Mouse (Mus musculus): ENCODE results near the gene Ccr9. TPM values are rescaled to one million over a fixed set of nuclear protein-coding genes. Genes with fewer than 3 reads are reported as not detected.

The Ccr9 gene
- total RNA-seq, 2 experiments from 2014 or later = 0.17 TPM; not detected in 1

- no peak for DNase-seq
These were observed 127.0 kb downstream of the Ccr9 start for GRCm38 (mm10) chr9:123805241-123805640.

- no peak for DNase-seq
These were observed 128.0 kb downstream of the Ccr9 start, which contains the start of gene Cxcr6 for GRCm38 (mm10) chr9:123806267-123806666. Gene Cxcr6 (plus strand): TSS chr9:123806475.

GRCm38 (mm10) chr9:123808583-123808982 lies 130.3 kb downstream of the Ccr9 start:
- DNase-seq = no peak

GRCm38 (mm10) chr9:123811831-123812230 lies 133.6 kb downstream of the Ccr9 start:
- DNase-seq = no peak

- DNase-seq = no peak
These were observed 136.1 kb downstream of the Ccr9 start for GRCm38 (mm10) chr9:123814326-123814725.

- DNase-seq = no peak
These were observed 136.6 kb downstream of the Ccr9 start for GRCm38 (mm10) chr9:123814821-123815220.

GRCm38 (mm10) chr9:123815444-123815843 lies 137.2 kb downstream of the Ccr9 start:
- no peak for DNase-seq

GRCm38 (mm10) chr9:123815996-123816395 lies 137.8 kb downstream of the Ccr9 start:
- DNase-seq = no peak

GRCm38 (mm10) chr9:123818601-123819000 lies 140.4 kb downstream of the Ccr9 start:
- DNase-seq = no peak

GRCm38 (mm10) chr9:123826631-123827030 lies 148.4 kb downstream of the Ccr9 start:
- DNase-seq = no peak

GRCm38 (mm10) chr9:123828916-123829315 lies 150.7 kb downstream of the Ccr9 start:
- no peak for DNase-seq

Other genes starting within 250 kb of the Ccr9 start
- 10 to 100 TPM; 49.1 to 53.5 TPM for gene Limd1, start 199.7 kb upstream of the Ccr9 start, total RNA-seq (2021)
- 10 to 100 TPM; 44.6 to 47.0 TPM for gene Sacm1l, start 148.7 kb upstream of the Ccr9 start, total RNA-seq (2021)
- not detected for gene Slc6a20b, start 45.9 kb upstream of the Ccr9 start, total RNA-seq (2021)
- not detected for gene Slc6a20a, start 446 bp downstream of the Ccr9 start, total RNA-seq (2021)
- gene Lztfl1, start 39.3 kb downstream of the Ccr9 start, total RNA-seq (2021) = 10 to 100 TPM; 32.7 to 33.4 TPM
- gene Cxcr6, start 128.0 kb downstream of the Ccr9 start, total RNA-seq (2021) = not detected
- 100 to 1,000 TPM; 156 to 161 TPM for gene Fyco1, start 173.5 kb downstream of the Ccr9 start, total RNA-seq (2021)
- not detected for gene Xcr1, start 183.6 kb downstream of the Ccr9 start, total RNA-seq (2021)